Mouse (Mus musculus): ENCODE results near the gene Atp7a.

- no peak for TF ChIP-seq CTCF (conservative IDR thresholded peaks at IDR 0.05; ENCODE audit: low read length)
- TF ChIP-seq NANOG (IDR thresholded peaks at IDR 0.05; ENCODE audit: borderline replicate concordance, low read length), result no peak
- TF ChIP-seq POU5F1 (IDR thresholded peaks at IDR 0.05; ENCODE audit: borderline replicate concordance, low read length), result no peak
These were observed 3.1 kb downstream of the Atp7a start for GRCm38 (mm10) chrX:106030176-106030575.
